Comparison of ENCODE assay signal across 38 mouse cellular contexts in genomic region chr5:28298161-28298560, GRCm38 (mm10). TPM values are rescaled to one million over a fixed set of nuclear protein-coding genes. Genes with fewer than 3 reads are reported as not detected.
DNase-seq lines count a peak whose midpoint lies in the region; ATAC-seq and TF ChIP-seq lines count a peak whose summit lies in the region.
"Had no signal": no experiment of that assay in that cellular context is flagged by ENCODE, and none has a peak within 500 bp of the region (broad histone marks: within the 10 kb centered on the region; RNA-seq: fewer than 3 reads in every experiment).

No protein-coding gene starts in this region.

- no peaks in the 10 kb centered on the region for H3K36me3 ChIP-seq in heart, embryonic 12.5 days
- no peaks in the 10 kb centered on the region; a peak in 1 of 4 replicates for H3K36me3 ChIP-seq in MEL (ENCODE audit: control insufficient read depth in 1 of 2, insufficient read depth in 2 of 2, low read length in 2 of 2)
- no peaks in the 10 kb centered on the region for H3K36me3 ChIP-seq in liver, embryonic 11.5 days (ENCODE audit: control insufficient read depth, insufficient read depth, low read length)
- H3K36me3 ChIP-seq: embryonic facial prominence, embryonic 13.5 days; hindbrain, embryonic 12.5 days; limb, embryonic 15.5 days; midbrain, embryonic 10.5 days; neural tube, embryonic 12.5 days had no signal

- no peak for TF ChIP-seq RAD21 in MEL (IDR thresholded peaks at IDR 0.05; ENCODE audit: low read depth, low read length)

- H3K9ac ChIP-seq in heart, embryonic 12.5 days, result no peak overlapping the region
- no peak overlapping the region for H3K9ac ChIP-seq in MEL (ENCODE audit: control insufficient read depth, low read depth, low read length, poor library complexity, severe bottlenecking)
- no peak overlapping the region for H3K9ac ChIP-seq in liver, embryonic 11.5 days (ENCODE audit: low read depth, low read length)
- H3K9ac ChIP-seq: embryonic facial prominence, embryonic 13.5 days; hindbrain, embryonic 12.5 days; limb, embryonic 15.5 days; neural tube, embryonic 12.5 days had no signal

- H3K27ac ChIP-seq in heart, embryonic 12.5 days (ENCODE audit: poor library complexity, severe bottlenecking), result no peak overlapping the region
- no peak overlapping the region for H3K27ac ChIP-seq in MEL (ENCODE audit: control insufficient read depth, low read depth, low read length)
- no peak overlapping the region for H3K27ac ChIP-seq in liver, embryonic 11.5 days (ENCODE audit: low read depth, low read length)
- H3K27ac ChIP-seq: embryonic facial prominence, embryonic 13.5 days; heart, adult 2 months; hindbrain, embryonic 12.5 days; hindbrain, postnatal 0 days; kidney, postnatal 0 days; limb, embryonic 15.5 days; midbrain, embryonic 10.5 days; neural tube, embryonic 12.5 days; stomach, postnatal 0 days had no signal

- H3K79me2 ChIP-seq in MEL (ENCODE audit: control insufficient read depth, insufficient read depth, low read length, poor library complexity), result no peaks in the 10 kb centered on the region

- no peak overlapping the region for H3K4me2 ChIP-seq in heart, embryonic 12.5 days
- no peak overlapping the region for H3K4me2 ChIP-seq in liver, embryonic 11.5 days
- H3K4me2 ChIP-seq: embryonic facial prominence, embryonic 13.5 days; hindbrain, embryonic 12.5 days; limb, embryonic 15.5 days; neural tube, embryonic 12.5 days had no signal

- H3K27me3 ChIP-seq in heart, embryonic 12.5 days (replicated peaks), result no peaks in the 10 kb centered on the region
- H3K27me3 ChIP-seq in MEL (ENCODE audit: control insufficient read depth in 1 of 2, insufficient read depth in 2 of 2, low read length in 2 of 2), result no peaks in the 10 kb centered on the region
- H3K27me3 ChIP-seq in liver, embryonic 11.5 days (replicated peaks; ENCODE audit: control insufficient read depth, insufficient read depth, low read length), result no peaks in the 10 kb centered on the region
- H3K27me3 ChIP-seq: CH12.LX; embryonic facial prominence, embryonic 13.5 days; hindbrain, embryonic 12.5 days; limb, embryonic 15.5 days; neural tube, embryonic 12.5 days had no signal

- no peak overlapping the region for H3K4me3 ChIP-seq in heart, embryonic 12.5 days
- H3K4me3 ChIP-seq in MEL (ENCODE audit: control insufficient read depth in 1 of 2, insufficient read depth in 1 of 2, low read depth in 2 of 2, low read length in 2 of 2), result no peak overlapping the region
- H3K4me3 ChIP-seq in liver, embryonic 11.5 days (ENCODE audit: low read depth, low read length), result no peak overlapping the region
- H3K4me3 ChIP-seq: embryonic facial prominence, embryonic 13.5 days; heart, adult 2 months; hindbrain, embryonic 12.5 days; limb, embryonic 15.5 days; midbrain, embryonic 10.5 days; myocyte; neural tube, embryonic 12.5 days had no signal

- no peak for ATAC-seq in heart, embryonic 12.5 days (ENCODE audit: insufficient number of reproducible peaks, low FRiP score)
- ATAC-seq in liver, embryonic 11.5 days (replicated peaks; ENCODE audit: low FRiP score), result peak; percentile 36; the same call in 1 of the 2 replicates
- ATAC-seq: hindbrain, postnatal 0 days; intestine, embryonic 16.5 days; midbrain, embryonic 16.5 days had no signal

- 68% methylated on average over 5 of the region's 5 CpGs for WGBS in heart, embryonic 12.5 days
- 38% methylated on average over 5 of the region's 5 CpGs for WGBS in liver, embryonic 11.5 days

- peak; percentile 51 for DNase-seq in heart, adult 11 months
- DNase-seq in 416B (ENCODE audit: low read depth) (peak; percentile 68), MEL (ENCODE audit: low read depth, low spot score) (peak; percentile 34)
- no peak for DNase-seq in liver, embryonic 11.5 days (ENCODE audit: low spot score)
- no peak for DNase-seq in layer of hippocampus, postnatal 36 days
- no peak for DNase-seq in right cerebral cortex, postnatal 25 days
- DNase-seq: adrenal gland, postnatal 25 days; cerebellum, adult 11-12 months; cerebellum, adult 9-11 months; gastrocnemius, postnatal 25 days; heart, adult 2 months; heart, postnatal 14 days; kidney, adult 8-10 months; kidney, postnatal 4 days; left cerebral cortex, postnatal 4 days; lung, postnatal 36 days; right cerebral cortex, adult 18-20 months; right cerebral cortex, postnatal 4 days; thymus, adult 2 months; thymus, postnatal 36 days had no signal

- no peaks in the 10 kb centered on the region for H3K4me1 ChIP-seq in heart, embryonic 12.5 days (replicated peaks)
- no peaks in the 10 kb centered on the region for H3K4me1 ChIP-seq in MEL (ENCODE audit: control insufficient read depth in 1 of 2, insufficient read depth in 2 of 2, low read length in 2 of 2)
- H3K4me1 ChIP-seq in liver, embryonic 11.5 days (replicated peaks; ENCODE audit: control insufficient read depth, insufficient read depth, low read length), result no peaks in the 10 kb centered on the region
- H3K4me1 ChIP-seq: embryonic facial prominence, embryonic 13.5 days; hindbrain, embryonic 12.5 days; limb, embryonic 15.5 days; midbrain, embryonic 10.5 days; neural tube, embryonic 12.5 days had no signal

- no peak for TF ChIP-seq CTCF in MEL (IDR thresholded peaks at IDR 0.05 in 2 of 3, conservative IDR thresholded peaks at IDR 0.05 in 1 of 3; ENCODE audit: control insufficient read depth in 1 of 3, insufficient read depth in 1 of 3, low read depth in 2 of 3, low read length in 3 of 3, poor library complexity in 1 of 3, severe bottlenecking in 1 of 3)

- no peak for TF ChIP-seq POLR2A in MEL (IDR thresholded peaks at IDR 0.05; ENCODE audit: control insufficient read depth in 1 of 2, insufficient read depth in 1 of 2, low read depth in 1 of 2, low read length in 2 of 2, poor library complexity in 1 of 2)

- no peaks in the 10 kb centered on the region for H3K9me3 ChIP-seq in heart, embryonic 12.5 days (replicated peaks)
- no peaks in the 10 kb centered on the region for H3K9me3 ChIP-seq in MEL (replicated peaks; ENCODE audit: insufficient read depth, low read length)
- H3K9me3 ChIP-seq in liver, embryonic 11.5 days (ENCODE audit: control insufficient read depth, low read length), result no peaks in the 10 kb centered on the region
- H3K9me3 ChIP-seq: embryonic facial prominence, embryonic 13.5 days; hindbrain, embryonic 12.5 days; limb, embryonic 15.5 days; midbrain, embryonic 10.5 days; neural tube, embryonic 12.5 days had no signal

- TF ChIP-seq EP300 in MEL (IDR thresholded peaks at IDR 0.05; ENCODE audit: low read depth in 1 of 2, low read length in 2 of 2), result no peak

TF ChIP-seq in MEL, 35 proteins besides CTCF, POLR2A, EP300 and RAD21:
- no peak for TF ChIP-seq GATA1 (IDR thresholded peaks at IDR 0.05; ENCODE audit: low read depth, low read length)
- no peak for TF ChIP-seq TAL1 (IDR thresholded peaks at IDR 0.05; ENCODE audit: low read length)
- no peak for TF ChIP-seq MEF2A (IDR thresholded peaks at IDR 0.05; ENCODE audit: extremely low read depth, insufficient replicate concordance, low read depth, low read length, poor library complexity, severe bottlenecking)
- no peak for TF ChIP-seq MAX (IDR thresholded peaks at IDR 0.05; ENCODE audit: low read length)
- no peak for TF ChIP-seq MXI1 (IDR thresholded peaks at IDR 0.05; ENCODE audit: low read depth, low read length)
- TF ChIP-seq HCFC1 (IDR thresholded peaks at IDR 0.05; ENCODE audit: low read depth, low read length), result no peak
- no peak for TF ChIP-seq USF2 (IDR thresholded peaks at IDR 0.05; ENCODE audit: borderline replicate concordance in 1 of 2, insufficient read depth in 1 of 2, low read depth in 1 of 2, low read length in 2 of 2)
- TF ChIP-seq ZKSCAN1 (IDR thresholded peaks at IDR 0.05; ENCODE audit: low read depth, low read length), result no peak
- TF ChIP-seq NELFE (IDR thresholded peaks at IDR 0.05; ENCODE audit: low read depth, low read length), result no peak
- TF ChIP-seq BHLHE40 (IDR thresholded peaks at IDR 0.05; ENCODE audit: borderline replicate concordance, low read depth, low read length), result no peak

RNA-seq across cellular contexts. Expression of gene Rbm33, which starts 18.8 kb away (rescaled TPM):
- 14.2 and 16.8 TPM in 2 replicates for polyA plus RNA-seq in heart, embryonic 12.5 days (2016; fragmentation: Nextera tagmentation; extraction: Ambion mirVana)
- 14.6 and 21.8 TPM in 2 replicates for total RNA-seq in MEL (2012; rRNA removed)
- 10 to 100 TPM in 1 of 2 experiments, not detected in 1; 60.3 TPM for polyA plus RNA-seq in MEL (2012; ENCODE audit: insufficient read depth in 1 of 2, insufficient read length in 2 of 2, low read depth in 1 of 2, low replicate concordance in 2 of 2, missing spikeins in 1 of 2)
- polyA plus RNA-seq in liver, embryonic 11.5 days (2014; fragmentation: Nextera tagmentation; extraction: Ambion mirVana), result 11.1 and 12.7 TPM in 2 replicates
- total RNA-seq in layer of hippocampus, postnatal 36 days (2021), result 10 to 100 TPM; 67.4 to 74.1 TPM

RNA-seq across cellular contexts. Expression of gene Cnpy1, which starts 52.6 kb away (rescaled TPM):
- polyA plus RNA-seq in heart, embryonic 12.5 days (2016; fragmentation: Nextera tagmentation; extraction: Ambion mirVana), result 0.10 and 0.12 TPM in 2 replicates
- not detected in 2 replicates for total RNA-seq in MEL (2012; rRNA removed)
- not detected for polyA plus RNA-seq in MEL (2012; ENCODE audit: insufficient read depth in 1 of 2, insufficient read length in 2 of 2, low read depth in 1 of 2, low replicate concordance in 2 of 2, missing spikeins in 1 of 2)
- polyA plus RNA-seq in liver, embryonic 11.5 days (2014; fragmentation: Nextera tagmentation; extraction: Ambion mirVana), result 0.13 and 0.16 TPM in 2 replicates
- under 1 TPM; 0.32 to 0.94 TPM for total RNA-seq in layer of hippocampus, postnatal 36 days (2021)
- total RNA-seq: adrenal gland, adult 18-20 months; adrenal gland, postnatal 25 days; gastrocnemius, postnatal 25 days; heart, adult 2 months; heart, postnatal 14 days had no signal
- polyA plus RNA-seq: C2C12; heart, adult 2 months; heart, embryonic 14.5 days; limb, embryonic 15.5 days; liver, embryonic 16.5 days; myocyte; spleen, adult 2 months; thymus, adult 2 months had no signal

Comparison
In these comparisons a context has a peak if more than half of its experiments do, and no peak if none do; other contexts are left out.
1. DNase-seq: peak in heart, adult 11 months (single experiment), 416B (single experiment) and MEL (single experiment); none in liver, embryonic 11.5 days (single experiment), layer of hippocampus, postnatal 36 days (0 of 2) and right cerebral cortex, postnatal 25 days (single experiment).